Mouse (Mus musculus): ENCODE results near the gene Astn2. TPM values are rescaled to one million over a fixed set of nuclear protein-coding genes. Genes with fewer than 3 reads are reported as not detected.

The Astn2 gene
- polyA plus RNA-seq, 1 experiment, result not detected

DNA sequence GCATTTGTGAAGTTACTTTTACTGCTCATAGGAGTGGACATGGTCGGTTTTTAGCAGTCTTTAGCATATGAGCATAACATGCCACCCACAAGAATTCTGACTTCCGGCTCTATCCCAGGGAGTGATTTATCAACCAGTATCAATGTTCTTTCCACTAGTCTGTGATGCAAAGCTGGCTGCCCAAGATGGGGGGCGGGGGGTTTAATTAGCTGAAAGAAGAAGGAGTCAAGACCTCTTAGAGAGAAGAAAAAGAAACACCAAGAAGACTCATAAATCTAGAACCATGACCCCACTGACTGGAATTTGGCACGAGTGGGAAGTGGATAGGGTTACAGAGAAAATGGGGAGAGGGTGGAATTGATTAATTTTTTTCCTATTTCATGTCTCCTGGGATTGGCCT lies 374.5 kb downstream of the Astn2 start:
- TF ChIP-seq FLI1 (IDR thresholded peaks at IDR 0.05; ENCODE audit: low read length) (no peak), GATA1 (IDR thresholded peaks at IDR 0.05; ENCODE audit: borderline replicate concordance, low read length) (no peak)
- no peaks in the 10 kb centered on the region; the same call in 1 of the 2 replicates for H3K4me1 ChIP-seq
- no peak overlapping the region for H3K4me3 ChIP-seq (replicated peaks)
- no peaks in the 10 kb centered on the region for H3K36me3 ChIP-seq (replicated peaks; ENCODE audit: low read length)
- H3K9me3 ChIP-seq, result peaks cover 12% of the 10 kb centered on the region; the same call in 1 of the 2 replicates
- no peaks in the 10 kb centered on the region for H3K27me3 ChIP-seq (replicated peaks)

DNA sequence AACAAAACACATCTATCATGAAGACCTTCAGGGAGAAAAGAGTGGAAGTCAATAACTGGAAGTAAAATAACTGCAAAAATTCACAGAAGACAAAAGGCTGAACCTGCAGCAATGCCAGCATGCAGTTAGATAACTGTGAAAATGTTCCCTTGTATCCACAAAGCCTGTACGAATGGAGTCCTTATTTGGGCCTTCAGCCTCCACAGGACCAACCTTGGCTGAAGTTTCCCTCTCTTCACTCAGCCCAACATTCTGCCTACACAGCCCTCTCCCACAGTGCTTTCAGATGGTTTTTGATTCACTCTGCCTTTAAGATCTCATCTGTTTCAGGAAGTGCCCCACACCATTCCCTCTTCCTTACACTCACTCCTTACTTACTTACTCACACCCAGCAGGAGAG lies 376.5 kb downstream of the Astn2 start:
- H3K27me3 ChIP-seq (replicated peaks), result no peaks in the 10 kb centered on the region
- H3K4me3 ChIP-seq (replicated peaks), result no peak overlapping the region
- TF ChIP-seq GATA1 (IDR thresholded peaks at IDR 0.05; ENCODE audit: borderline replicate concordance, low read length), result no peak
- TF ChIP-seq FLI1 (IDR thresholded peaks at IDR 0.05; ENCODE audit: low read length), result no peak
- H3K36me3 ChIP-seq (replicated peaks; ENCODE audit: low read length), result no peaks in the 10 kb centered on the region
- no peaks in the 10 kb centered on the region; the same call in 1 of the 2 replicates for H3K4me1 ChIP-seq
- peaks cover 12% of the 10 kb centered on the region; the same call in 1 of the 2 replicates for H3K9me3 ChIP-seq

DNA sequence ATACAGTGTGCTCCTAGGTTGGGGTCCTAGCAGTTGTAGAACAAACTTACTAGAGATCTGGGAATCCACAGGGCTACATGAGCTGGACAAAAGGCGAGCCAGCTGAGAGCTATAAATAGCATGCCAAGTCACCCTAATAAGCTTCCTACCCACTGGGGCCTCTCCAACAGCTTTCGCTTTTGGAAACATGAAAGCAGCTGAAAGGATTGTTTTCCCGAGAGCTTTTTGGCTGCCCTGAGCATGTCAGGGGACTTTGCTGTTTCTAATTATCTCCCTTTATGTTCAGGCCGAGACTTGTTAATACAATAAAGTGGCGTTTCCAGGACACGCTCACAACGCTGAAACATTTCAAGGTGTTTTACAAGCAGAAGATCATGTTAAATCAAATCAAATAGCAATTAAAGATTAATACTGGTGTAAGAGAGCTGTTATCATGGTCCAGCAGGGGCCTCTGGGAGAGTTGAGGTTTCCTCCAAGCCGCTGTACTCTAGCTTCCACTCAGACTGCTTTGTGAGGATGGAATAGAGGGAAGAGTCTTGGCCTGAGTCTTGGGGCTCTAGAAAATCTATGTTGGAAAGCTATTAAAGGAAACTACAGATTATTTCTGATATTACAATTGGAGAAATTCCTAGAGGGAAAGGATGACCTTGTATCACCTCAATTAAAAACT lies 378.9 kb downstream of the Astn2 start:
- Histone ChIP-seq H3K36me3 (replicated peaks; ENCODE audit: low read length) (no peaks in the 10 kb centered on the region), H3K4me1 (no peaks in the 10 kb centered on the region; the same call in 1 of the 2 replicates), H3K9me3 (no peaks in the 10 kb centered on the region), H3K27me3 (replicated peaks) (no peaks in the 10 kb centered on the region), H3K4me3 (replicated peaks) (no peak overlapping the region)
- no peak for TF ChIP-seq GATA1 (IDR thresholded peaks at IDR 0.05; ENCODE audit: borderline replicate concordance, low read length)
- TF ChIP-seq FLI1 (IDR thresholded peaks at IDR 0.05; ENCODE audit: low read length), result no peak

DNA sequence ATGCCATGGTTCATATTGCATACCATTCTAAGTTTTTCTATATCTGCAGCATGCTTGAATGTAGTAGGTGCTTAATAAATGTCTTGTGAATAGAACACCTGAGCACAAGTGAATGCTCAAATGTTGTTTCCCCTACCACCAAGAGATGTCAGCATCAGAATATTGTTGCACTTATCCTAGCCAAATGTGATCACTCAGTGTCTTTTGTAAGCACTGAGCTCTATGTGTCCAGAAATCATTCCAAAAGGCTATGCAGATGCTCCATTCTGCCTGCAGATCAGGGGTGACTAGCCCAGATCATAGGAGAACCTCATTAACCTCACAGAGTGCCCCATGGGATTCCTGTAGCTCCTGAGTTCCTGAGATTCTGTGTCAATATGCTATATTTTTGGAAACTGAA lies 401.5 kb downstream of the Astn2 start:
- Histone ChIP-seq H3K27me3 (replicated peaks) (no peaks in the 10 kb centered on the region), H3K9me3 (no peaks in the 10 kb centered on the region), H3K4me3 (replicated peaks) (no peak overlapping the region), H3K4me1 (no peaks in the 10 kb centered on the region), H3K36me3 (replicated peaks; ENCODE audit: low read length) (no peaks in the 10 kb centered on the region)
- TF ChIP-seq FLI1 (IDR thresholded peaks at IDR 0.05; ENCODE audit: low read length), result no peak
- TF ChIP-seq GATA1 (IDR thresholded peaks at IDR 0.05; ENCODE audit: borderline replicate concordance, low read length), result no peak

DNA sequence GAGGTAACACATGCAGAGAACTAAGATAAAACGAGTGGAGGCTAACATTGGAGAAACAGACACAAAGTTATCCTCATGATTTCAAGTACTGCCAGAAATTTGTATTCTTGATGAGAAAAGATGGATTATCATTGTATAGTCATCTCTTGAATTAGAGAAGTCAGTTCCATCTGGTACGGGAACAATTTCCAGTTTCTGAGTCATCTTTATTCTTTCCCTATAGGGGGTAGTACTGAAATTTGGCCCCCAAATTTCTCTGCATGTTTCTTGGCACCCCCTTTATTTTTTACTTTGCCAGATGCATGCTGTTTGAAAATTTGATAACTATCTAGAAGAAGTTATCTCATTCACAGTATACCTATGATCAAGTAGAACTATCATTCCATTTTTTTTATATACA lies 420.8 kb downstream of the Astn2 start:
- TF ChIP-seq GATA1 (IDR thresholded peaks at IDR 0.05; ENCODE audit: borderline replicate concordance, low read length), result no peak
- TF ChIP-seq FLI1 (IDR thresholded peaks at IDR 0.05; ENCODE audit: low read length), result no peak
- H3K4me1 ChIP-seq, result no peaks in the 10 kb centered on the region
- no peaks in the 10 kb centered on the region for H3K9me3 ChIP-seq
- no peak overlapping the region for H3K4me3 ChIP-seq (replicated peaks)
- H3K36me3 ChIP-seq (replicated peaks; ENCODE audit: low read length), result no peaks in the 10 kb centered on the region
- H3K27me3 ChIP-seq (replicated peaks), result no peaks in the 10 kb centered on the region

DNA sequence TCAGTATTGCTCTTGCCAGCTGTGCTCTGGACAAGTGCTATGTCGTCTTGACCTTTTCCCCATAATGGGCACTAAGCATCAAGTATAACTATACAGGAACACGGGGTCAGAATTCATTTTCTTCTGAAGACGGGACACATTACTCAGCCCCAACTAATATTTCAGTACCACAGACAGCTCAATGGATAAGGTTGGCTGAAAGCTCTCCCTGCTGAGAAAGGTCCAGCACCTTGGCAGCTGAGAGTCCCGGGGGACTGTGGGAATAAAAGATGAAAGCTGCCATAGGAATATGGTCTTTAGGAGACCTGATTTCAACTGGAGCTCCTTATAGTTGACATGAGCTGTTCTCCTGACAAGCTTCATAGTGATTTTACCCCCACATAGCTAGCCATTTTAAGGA lies 421.5 kb downstream of the Astn2 start:
- no peaks in the 10 kb centered on the region for H3K27me3 ChIP-seq (replicated peaks)
- H3K4me3 ChIP-seq (replicated peaks), result no peak overlapping the region
- no peaks in the 10 kb centered on the region for H3K9me3 ChIP-seq
- H3K4me1 ChIP-seq, result no peaks in the 10 kb centered on the region
- H3K36me3 ChIP-seq (replicated peaks; ENCODE audit: low read length), result no peaks in the 10 kb centered on the region
- TF ChIP-seq GATA1 (IDR thresholded peaks at IDR 0.05; ENCODE audit: borderline replicate concordance, low read length) (no peak), FLI1 (IDR thresholded peaks at IDR 0.05; ENCODE audit: low read length) (no peak)

DNA sequence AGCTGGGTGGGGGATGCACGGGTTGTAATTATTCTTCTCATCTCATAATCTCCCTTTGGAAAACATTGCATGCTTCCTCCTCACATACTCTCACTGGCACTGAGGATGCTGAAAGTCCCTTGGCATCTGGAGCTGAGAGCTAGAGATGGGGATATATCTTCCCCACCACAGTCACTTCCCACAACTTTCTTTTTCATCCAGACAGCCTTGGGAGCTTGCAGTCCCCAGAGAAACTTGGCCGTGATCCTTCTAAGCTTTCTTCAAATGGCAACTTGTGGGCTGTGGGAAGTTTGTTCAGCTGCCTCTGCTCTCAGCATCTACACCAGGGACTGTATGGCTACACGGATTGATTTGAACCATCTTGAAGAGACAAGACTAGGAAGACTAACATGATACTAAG lies 428.2 kb downstream of the Astn2 start:
- H3K36me3 ChIP-seq (replicated peaks; ENCODE audit: low read length), result no peaks in the 10 kb centered on the region
- TF ChIP-seq GATA1 (IDR thresholded peaks at IDR 0.05; ENCODE audit: borderline replicate concordance, low read length), result no peak
- no peak for TF ChIP-seq FLI1 (IDR thresholded peaks at IDR 0.05; ENCODE audit: low read length)

DNA sequence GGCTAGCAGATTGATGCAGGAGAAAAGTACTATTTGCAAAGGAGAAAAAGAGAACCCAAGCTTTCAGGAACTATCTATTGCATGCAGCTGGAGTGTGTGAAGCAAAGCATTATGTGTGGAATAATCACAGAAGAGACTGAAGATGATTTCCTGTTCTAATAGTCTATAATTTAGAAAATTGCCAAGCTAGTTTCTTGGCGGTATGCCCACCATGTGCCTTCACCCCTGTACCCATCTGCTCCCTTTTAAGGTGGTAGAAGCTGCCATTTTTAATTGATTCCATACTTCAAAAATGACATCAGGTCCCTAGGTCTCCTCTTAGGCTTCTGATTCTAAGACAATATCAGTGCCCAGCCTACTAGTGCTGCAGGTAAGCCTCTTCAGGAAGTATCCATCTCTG lies 432.0 kb downstream of the Astn2 start:
- H3K36me3 ChIP-seq (replicated peaks; ENCODE audit: low read length), result no peaks in the 10 kb centered on the region
- H3K4me3 ChIP-seq (replicated peaks), result no peak overlapping the region
- no peaks in the 10 kb centered on the region for H3K4me1 ChIP-seq
- TF ChIP-seq FLI1 (IDR thresholded peaks at IDR 0.05; ENCODE audit: low read length), result no peak
- TF ChIP-seq GATA1 (IDR thresholded peaks at IDR 0.05; ENCODE audit: borderline replicate concordance, low read length), result no peak
- H3K9me3 ChIP-seq, result 0 out of 2 replicates have a peak, but pooled peaks cover 6% of the 10 kb centered on the region
- no peaks in the 10 kb centered on the region for H3K27me3 ChIP-seq (replicated peaks)

More for the DNA sequence above, 428.2 kb downstream of the Astn2 start:
- Histone ChIP-seq H3K4me3 (replicated peaks) (no peak overlapping the region), H3K9me3 (no peaks in the 10 kb centered on the region), H3K27me3 (replicated peaks) (no peaks in the 10 kb centered on the region), H3K4me1 (no peaks in the 10 kb centered on the region)

DNA sequence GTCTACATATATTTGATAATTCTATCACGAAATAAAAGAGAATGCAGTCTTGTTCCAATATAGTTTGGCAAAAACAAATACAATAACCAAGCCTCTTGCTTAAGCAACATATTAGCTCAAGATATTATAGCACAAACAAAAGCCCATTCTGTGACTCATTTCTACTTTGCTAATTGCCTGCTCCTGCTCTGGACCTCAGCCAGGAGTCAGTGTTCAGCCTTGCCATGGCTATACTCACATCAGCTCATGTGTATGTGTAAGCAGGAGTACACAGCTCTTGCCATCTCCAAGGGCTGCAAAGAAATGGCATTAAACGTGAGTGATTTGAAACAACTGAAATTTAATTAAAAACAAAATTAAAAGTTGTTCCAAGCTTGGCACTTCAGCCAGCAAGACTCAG lies 435.1 kb downstream of the Astn2 start:
- no peaks in the 10 kb centered on the region for H3K36me3 ChIP-seq (replicated peaks; ENCODE audit: low read length)
- no peak overlapping the region for H3K4me3 ChIP-seq (replicated peaks)
- 0 out of 2 replicates have a peak, but pooled peaks cover 6% of the 10 kb centered on the region for H3K9me3 ChIP-seq
- no peak for TF ChIP-seq FLI1 (IDR thresholded peaks at IDR 0.05; ENCODE audit: low read length)
- TF ChIP-seq GATA1 (IDR thresholded peaks at IDR 0.05; ENCODE audit: borderline replicate concordance, low read length), result no peak
- no peaks in the 10 kb centered on the region for H3K27me3 ChIP-seq (replicated peaks)
- H3K4me1 ChIP-seq, result no peaks in the 10 kb centered on the region

DNA sequence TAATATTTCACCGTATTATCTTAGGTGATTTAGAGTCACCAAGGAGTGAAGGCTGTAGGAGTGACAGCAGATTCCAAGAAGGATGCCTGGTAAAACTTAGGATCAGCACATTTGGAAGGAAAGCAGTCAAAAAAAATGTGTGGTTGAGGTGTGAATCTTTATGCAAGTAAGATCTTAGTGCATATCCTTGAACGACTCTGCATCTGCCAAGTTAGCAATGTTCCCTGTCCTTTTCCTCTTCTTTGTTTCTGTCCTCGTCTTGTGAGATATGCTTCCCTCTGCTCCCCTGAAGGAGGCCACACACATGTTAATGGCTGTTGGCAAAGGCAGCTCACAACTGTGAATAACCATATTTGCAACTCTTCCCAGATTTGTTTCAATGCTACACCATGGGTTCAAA lies 439.8 kb downstream of the Astn2 start:
- H3K4me1 ChIP-seq, result no peaks in the 10 kb centered on the region
- no peaks in the 10 kb centered on the region for H3K36me3 ChIP-seq (replicated peaks; ENCODE audit: low read length)
- H3K9me3 ChIP-seq, result no peaks in the 10 kb centered on the region
- no peak overlapping the region for H3K4me3 ChIP-seq (replicated peaks)
- H3K27me3 ChIP-seq (replicated peaks), result no peaks in the 10 kb centered on the region
- TF ChIP-seq FLI1 (IDR thresholded peaks at IDR 0.05; ENCODE audit: low read length) (no peak), GATA1 (IDR thresholded peaks at IDR 0.05; ENCODE audit: borderline replicate concordance, low read length) (no peak)
